Mouse (Mus musculus) hindbrain, embryonic 11.5 days (tissue): ENCODE measurements around the gene Arhgap8. TPM values are rescaled to one million over a fixed set of nuclear protein-coding genes. Genes with fewer than 3 reads are reported as not detected.

ENCODE experiments used
- ATAC-seq: fragments of 200-750 bp; cut with Nextera tagmentation; 2 replicates; pipeline ENCODE4 v1.8.0; 2017; ENCODE audit warnings: mild to moderate bottlenecking, moderate TSS enrichment, moderate library complexity; ENCODE audit not compliant: low FRiP score
- DNase-seq: peaks from one replicate; pipeline ENCODE4 v3.0.0-alpha.2; 2015; ENCODE audit warnings: low spot score
- H3K27ac ChIP-seq: fragments of 300-500 bp; sonication (generic); 2 replicates; pipeline ENCODE4 v1.5.1; 2014; ENCODE audit warnings: mild to moderate bottlenecking, low read depth, low read length
- H3K27me3 ChIP-seq: fragments of 300-500 bp; sonication (generic); 2 replicates; pipeline ENCODE4 v1.6.1; 2014; ENCODE audit warnings: mild to moderate bottlenecking, low read length, moderate library complexity, mixed read lengths; ENCODE audit not compliant: control insufficient read depth, insufficient read depth
- H3K36me3 ChIP-seq: fragments of 300-500 bp; sonication (generic); 2 replicates; pipeline ENCODE4 v1.6.1; 2014; ENCODE audit warnings: mild to moderate bottlenecking, low read length, moderate library complexity, mixed read lengths; ENCODE audit not compliant: control insufficient read depth, insufficient read depth
- H3K4me1 ChIP-seq: fragments of 300-500 bp; sonication (generic); replicated peaks from 2 replicates; pipeline ENCODE4 v1.6.1; 2014; ENCODE audit warnings: low read length, mixed read lengths; ENCODE audit not compliant: control insufficient read depth, insufficient read depth
- H3K4me2 ChIP-seq: fragments of 300-500 bp; sonication (generic); replicated peaks from 2 replicates; pipeline ENCODE4 v1.6.1; 2014; ENCODE audit warnings: mild to moderate bottlenecking, low read depth, low read length
- H3K4me3 ChIP-seq: fragments of 300-500 bp; sonication (generic); 2 replicates; pipeline ENCODE4 v1.5.1; 2014; ENCODE audit warnings: low read depth, low read length
- H3K9ac ChIP-seq: fragments of 300-500 bp; sonication (generic); 2 replicates; pipeline ENCODE4 v1.6.1; 2014; ENCODE audit warnings: low read depth, low read length
- H3K9me3 ChIP-seq: fragments of 300-500 bp; sonication (generic); 2 replicates; pipeline ENCODE4 v1.6.1; 2016; ENCODE audit warnings: low read length; ENCODE audit not compliant: control insufficient read depth
- WGBS: fragments of 180-500 bp; shearing (Covaris S2); extraction: QIAGEN DNeasy Blood & Tissue Kit; methylation state at CpG from one replicate; pipeline ENCODE4 v1.1.7; 2014; 5-methylcytosine and 5-hydroxymethylcytosine counted together
- polyA plus RNA-seq: library from polyadenylated mRNA; unstranded; fragments of >200 nt; fragmentation: Nextera tagmentation; extraction: Ambion mirVana; gene quantifications from 2 replicates; pipeline ENCODE4 v1.2.1, GENCODE M21; 2014

The Arhgap8 gene
- polyA plus RNA-seq, 1 experiment from 2014 or later, result 2.9 TPM

- no peak overlapping the region for H3K27ac ChIP-seq
- WGBS, result 91% methylated on average over 29 of the region's 29 CpGs
- H3K27me3 ChIP-seq, result no peaks in the 10 kb centered on the region
- H3K4me3 ChIP-seq, result no peak overlapping the region
- H3K9ac ChIP-seq, result no peak overlapping the region
- no peaks in the 10 kb centered on the region for H3K9me3 ChIP-seq
- no peaks in the 10 kb centered on the region for H3K4me1 ChIP-seq
- ATAC-seq, result no peak
- no peak overlapping the region for H3K4me2 ChIP-seq
- DNase-seq, result no peak
- no peaks in the 10 kb centered on the region for H3K36me3 ChIP-seq
These were observed 17.2 kb upstream of the Arhgap8 start for GRCm38 (mm10) chr15:84702391-84703345.

- Histone ChIP-seq H3K27me3 (no peaks in the 10 kb centered on the region), H3K9me3 (no peaks in the 10 kb centered on the region), H3K4me2 (no peak overlapping the region), H3K27ac (no peak overlapping the region), H3K9ac (no peak overlapping the region), H3K4me3 (no peak overlapping the region), H3K4me1 (no peaks in the 10 kb centered on the region), H3K36me3 (no peaks in the 10 kb centered on the region)
- DNase-seq (no peak), ATAC-seq (no peak)
- 91% methylated on average over 7 of the region's 7 CpGs for WGBS
These were observed 15.9 kb upstream of the Arhgap8 start for GRCm38 (mm10) chr15:84703992-84704391.

- 83% methylated on average over 6 of the region's 6 CpGs for WGBS
- DNase-seq (no peak), ATAC-seq (no peak)
- H3K9me3 ChIP-seq, result no peaks in the 10 kb centered on the region
- no peaks in the 10 kb centered on the region for H3K4me1 ChIP-seq
- H3K27ac ChIP-seq, result no peak overlapping the region
- no peak overlapping the region for H3K4me3 ChIP-seq
- no peaks in the 10 kb centered on the region for H3K27me3 ChIP-seq
- no peak overlapping the region for H3K9ac ChIP-seq
- no peak overlapping the region for H3K4me2 ChIP-seq
- no peaks in the 10 kb centered on the region for H3K36me3 ChIP-seq
These were observed 14.4 kb upstream of the Arhgap8 start for GRCm38 (mm10) chr15:84705351-84705901.

- ATAC-seq, result no peak
These were observed 12.8 kb upstream of the Arhgap8 start for GRCm38 (mm10) chr15:84706983-84707619.

GRCm38 (mm10) chr15:84712566-84713405, 7.1 kb upstream of the Arhgap8 start:
- H3K9me3 ChIP-seq, result no peaks in the 10 kb centered on the region
- H3K36me3 ChIP-seq, result no peaks in the 10 kb centered on the region
- H3K4me1 ChIP-seq, result 0 out of 2 replicates have a peak, but pooled peaks cover 2% of the 10 kb centered on the region
- H3K4me2 ChIP-seq, result no peak overlapping the region
- no peak overlapping the region for H3K4me3 ChIP-seq
- no peaks in the 10 kb centered on the region for H3K27me3 ChIP-seq
- H3K9ac ChIP-seq, result no peak overlapping the region
- WGBS, result 71% methylated on average over 14 of the region's 14 CpGs
- H3K27ac ChIP-seq, result no peak overlapping the region
- DNase-seq, result no peak
- ATAC-seq, result no peak

More at GRCm38 (mm10) chr15:84706983-84707619, 12.8 kb upstream of the Arhgap8 start:
- H3K4me1 ChIP-seq, result no peaks in the 10 kb centered on the region
- H3K9ac ChIP-seq, result no peak overlapping the region
- DNase-seq, result no peak
- WGBS, result 82% methylated on average over 6 of the region's 6 CpGs
- H3K4me2 ChIP-seq, result no peak overlapping the region
- H3K9me3 ChIP-seq, result no peaks in the 10 kb centered on the region
- H3K4me3 ChIP-seq, result no peak overlapping the region
- H3K27ac ChIP-seq, result no peak overlapping the region
- H3K27me3 ChIP-seq, result no peaks in the 10 kb centered on the region
- no peaks in the 10 kb centered on the region for H3K36me3 ChIP-seq

- Histone ChIP-seq H3K4me3 (no peak overlapping the region), H3K36me3 (no peaks in the 10 kb centered on the region), H3K4me2 (peak overlapping the region; percentile 35), H3K9ac (peak overlapping the region; percentile 31; the same call in 1 of the 2 replicates), H3K27me3 (peaks cover 9% of the 10 kb centered on the region), H3K27ac (peak overlapping the region; percentile 65), H3K9me3 (no peaks in the 10 kb centered on the region), H3K4me1 (peaks cover 2% of the 10 kb centered on the region; the same call in 1 of the 2 replicates)
- under 1% methylated on average over 17 of the region's 17 CpGs for WGBS
- DNase-seq, result peak; percentile 76
- ATAC-seq, result peak; percentile 47; the same call in 1 of the 2 replicates
These were observed 5.1 kb upstream of the Arhgap8 start for GRCm38 (mm10) chr15:84714730-84715129.

GRCm38 (mm10) chr15:84715132-84715531, 4.7 kb upstream of the Arhgap8 start:
- DNase-seq, result no peak
- H3K36me3 ChIP-seq, result no peaks in the 10 kb centered on the region

More at GRCm38 (mm10) chr15:84715132-84715531, 4.7 kb upstream of the Arhgap8 start:
- H3K9me3 ChIP-seq, result no peaks in the 10 kb centered on the region
- peaks cover 2% of the 10 kb centered on the region; the same call in 1 of the 2 replicates for H3K4me1 ChIP-seq
- H3K27me3 ChIP-seq, result peaks cover 13% of the 10 kb centered on the region
- WGBS, result 48% methylated on average over 11 of the region's 11 CpGs
- H3K9ac ChIP-seq, result peak overlapping the region; percentile 31; the same call in 1 of the 2 replicates
- peak overlapping the region; percentile 35 for H3K4me2 ChIP-seq
- no peak overlapping the region for H3K4me3 ChIP-seq
- H3K27ac ChIP-seq, result peak overlapping the region; percentile 65
- no peak for ATAC-seq
